Mouse (Mus musculus): ENCODE results near the gene Tmem138. TPM values are rescaled to one million over a fixed set of nuclear protein-coding genes. Genes with fewer than 3 reads are reported as not detected.
A peak's percentile ranks its signal among the peaks of the same experiment; 100 is the strongest.

The Tmem138 gene
- polyA plus RNA-seq (2012; fragmentation: generic; extraction: Trizol) = 16.0 TPM

- H3ac ChIP-seq (ENCODE audit: control insufficient read depth, insufficient read length) = peak within 1 kb of the TSS; percentile 23
- H3K27me3 ChIP-seq (ENCODE audit: control insufficient read depth, insufficient read depth, insufficient read length) = no peaks in the 10 kb centered on the region
- peaks cover 33% of the 10 kb centered on the region for H3K79me2 ChIP-seq (ENCODE audit: control insufficient read depth, insufficient read depth)
- H3K4me3 ChIP-seq = peak within 1 kb of the TSS; percentile 62
- H3K4me2 ChIP-seq (ENCODE audit: low read depth) = peak within 1 kb of the TSS; percentile 88
- peaks cover 25% of the 10 kb centered on the region for H3K36me3 ChIP-seq (ENCODE audit: control insufficient read depth, insufficient read depth)
- TF ChIP-seq POLR2A (IDR thresholded peaks at IDR 0.05; ENCODE audit: insufficient read length, low read depth) (peak; percentile 85), POLR2AphosphoS2 (IDR thresholded peaks at IDR 0.05; ENCODE audit: insufficient read length, low read depth) (peak; percentile 79), CEBPB (IDR thresholded peaks at IDR 0.05; ENCODE audit: insufficient read depth, poor library complexity, severe bottlenecking) (no peak)
Measured at GRCm38 (mm10) chr19:10576690-10577561, at the start of gene Tmem138, which contains the start of gene Cyb561a3. Gene Tmem138 (minus strand): TSS chr19:10577362. Gene Cyb561a3 (plus strand): TSS chr19:10577172.

- Histone ChIP-seq H3K36me3 (ENCODE audit: control insufficient read depth, insufficient read depth) (peaks cover 50% of the 10 kb centered on the region), H3K4me3 (no peak overlapping the region), H3ac (ENCODE audit: control insufficient read depth, insufficient read length) (no peak overlapping the region), H3K27me3 (ENCODE audit: control insufficient read depth, insufficient read depth, insufficient read length) (no peaks in the 10 kb centered on the region), H3K79me2 (ENCODE audit: control insufficient read depth, insufficient read depth) (peaks cover 70% of the 10 kb centered on the region), H3K4me2 (ENCODE audit: low read depth) (peak overlapping the region; percentile 89)
- TF ChIP-seq MAX (IDR thresholded peaks at IDR 0.05; ENCODE audit: low read depth) (no peak), E2F4 (IDR thresholded peaks at IDR 0.05; ENCODE audit: insufficient read depth) (no peak), SRF (IDR thresholded peaks at IDR 0.05; ENCODE audit: control insufficient read depth, insufficient read length, low read depth) (no peak), MYOG (IDR thresholded peaks at IDR 0.05; ENCODE audit: control insufficient read depth in 1 of 3, insufficient read depth in 1 of 3, insufficient read length in 2 of 3, low read depth in 2 of 3) (peak in 2 of 3 experiments; percentile 41 to 80), CEBPB (IDR thresholded peaks at IDR 0.05; ENCODE audit: insufficient read depth, poor library complexity, severe bottlenecking) (no peak), TCF3 (IDR thresholded peaks at IDR 0.05; ENCODE audit: insufficient read length, low read depth) (no peak), TCF12 (IDR thresholded peaks at IDR 0.05; ENCODE audit: insufficient read depth, poor library complexity, severe bottlenecking) (peak; percentile 63), MYOD1 (IDR thresholded peaks at IDR 0.05; ENCODE audit: control insufficient read depth in 1 of 3, insufficient read length in 2 of 3, low read depth in 2 of 3) (peak; percentile 50 to 64 (median 60))
Measured at GRCm38 (mm10) chr19:10608573-10609240, 31.5 kb upstream of the Tmem138 start.

DNA sequence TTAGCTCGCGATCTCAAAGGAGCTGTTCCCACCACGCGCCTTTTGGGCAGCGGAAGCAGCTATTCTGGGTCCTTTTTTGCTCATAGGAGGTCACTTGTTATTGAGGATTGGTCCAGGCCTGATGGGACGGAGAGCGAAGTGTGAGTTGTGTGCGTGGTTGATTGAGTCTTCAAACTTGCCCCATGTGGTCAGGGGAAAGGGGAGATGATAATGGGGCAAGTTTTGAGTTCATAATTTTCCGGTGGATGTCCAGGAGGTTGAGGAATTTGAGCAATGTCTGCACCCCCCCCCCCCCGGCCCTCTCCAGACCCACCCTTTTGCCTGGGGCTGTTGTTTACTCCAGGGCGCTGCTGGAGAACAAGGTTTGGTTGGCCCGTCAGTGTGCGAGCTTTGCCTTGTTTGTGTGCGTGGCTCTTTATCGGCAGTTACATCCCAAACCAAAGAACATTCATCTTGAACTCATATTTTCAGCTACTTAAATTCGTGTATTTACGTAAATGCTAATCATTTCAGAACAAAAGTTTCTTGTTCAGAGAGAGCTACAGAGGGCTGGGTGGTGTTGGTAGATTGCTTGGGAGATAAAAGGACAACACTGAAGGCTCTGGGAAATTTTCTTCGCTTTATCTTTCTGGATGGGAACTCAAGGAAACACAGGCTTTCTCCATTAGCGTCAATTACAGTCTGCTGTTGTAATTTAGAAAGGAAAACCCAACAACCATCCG is 28.9 kb upstream of the Tmem138 start:
- Histone ChIP-seq H3K27me3 (ENCODE audit: control insufficient read depth, insufficient read depth, insufficient read length) (no peaks in the 10 kb centered on the region), H3ac (ENCODE audit: control insufficient read depth, insufficient read length) (peak overlapping the region; percentile 71), H3K4me3 (peak overlapping the region; percentile 87), H3K4me2 (ENCODE audit: low read depth) (peak overlapping the region; percentile 89), H3K79me2 (ENCODE audit: control insufficient read depth, insufficient read depth) (peaks cover 55% of the 10 kb centered on the region), H3K36me3 (ENCODE audit: control insufficient read depth, insufficient read depth) (peaks cover 24% of the 10 kb centered on the region)
- TF ChIP-seq CEBPB (IDR thresholded peaks at IDR 0.05; ENCODE audit: insufficient read depth, poor library complexity, severe bottlenecking) (no peak), MAX (IDR thresholded peaks at IDR 0.05; ENCODE audit: low read depth) (no peak), POLR2A (IDR thresholded peaks at IDR 0.05; ENCODE audit: insufficient read length, low read depth) (peak; percentile 29)

DNA sequence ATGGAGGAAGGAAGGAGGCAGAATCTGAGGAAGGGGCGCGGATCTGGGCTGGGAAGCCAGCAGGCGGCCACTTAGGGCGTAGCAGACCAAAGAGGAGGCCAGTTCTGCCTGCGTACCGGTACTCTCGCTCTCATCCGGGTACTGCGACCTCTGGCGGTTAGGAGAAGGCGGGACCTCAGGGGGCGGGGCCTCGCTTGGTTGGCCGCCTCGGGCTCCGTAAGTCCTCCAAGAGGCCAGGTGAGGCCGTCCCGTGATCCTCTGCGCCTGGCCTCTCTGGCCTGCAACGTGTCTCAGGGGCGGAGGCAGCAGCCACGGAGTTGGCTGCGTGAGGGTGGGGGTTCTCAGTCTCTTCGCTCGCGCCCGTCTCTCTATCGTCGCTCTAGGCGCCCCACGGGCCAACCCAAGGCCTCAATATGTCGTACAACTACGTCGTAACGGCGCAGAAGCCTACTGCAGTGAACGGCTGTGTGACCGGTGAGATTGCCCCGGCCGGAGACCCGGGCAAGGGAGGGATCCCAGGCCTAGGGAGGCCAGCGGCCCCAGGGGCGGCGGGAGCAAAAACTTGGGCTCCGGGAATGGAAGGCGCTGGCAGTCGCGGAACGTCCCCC is 28.2 kb upstream of the Tmem138 start, which contains the start of the genes Ddb1 and Tkfc:
Gene Ddb1, plus strand, starts transcription at position 35 of the 608 bp plus-strand sequence.
Gene Tkfc, minus strand, starts transcription at position 362 of the 608 bp plus-strand sequence.
- Histone ChIP-seq H3K4me3 (peak within 1 kb of the TSS; percentile 87), H3K4me2 (ENCODE audit: low read depth) (peak within 1 kb of the TSS; percentile 92), H3ac (ENCODE audit: control insufficient read depth, insufficient read length) (peak within 1 kb of the TSS; percentile 71), H3K79me2 (ENCODE audit: control insufficient read depth, insufficient read depth) (peaks cover 50% of the 10 kb centered on the region), H3K36me3 (ENCODE audit: control insufficient read depth, insufficient read depth) (peaks cover 17% of the 10 kb centered on the region), H3K27me3 (ENCODE audit: control insufficient read depth, insufficient read depth, insufficient read length) (no peaks in the 10 kb centered on the region)
- TF ChIP-seq TCF12 (IDR thresholded peaks at IDR 0.05; ENCODE audit: insufficient read depth, poor library complexity, severe bottlenecking) (no peak), MYOG (IDR thresholded peaks at IDR 0.05; ENCODE audit: control insufficient read depth in 1 of 3, insufficient read depth in 1 of 3, insufficient read length in 2 of 3, low read depth in 2 of 3) (peak in 2 of 3 experiments; percentile 55 to 79), MYOD1 (IDR thresholded peaks at IDR 0.05; ENCODE audit: control insufficient read depth in 1 of 3, insufficient read length in 2 of 3, low read depth in 2 of 3) (peak in 2 of 3 experiments; percentile 50 to 65), POLR2AphosphoS2 (IDR thresholded peaks at IDR 0.05; ENCODE audit: insufficient read length, low read depth) (peak; percentile 98), USF1 (IDR thresholded peaks at IDR 0.05; ENCODE audit: low read depth) (peak; percentile 37), SRF (IDR thresholded peaks at IDR 0.05; ENCODE audit: control insufficient read depth, insufficient read length, low read depth) (peak; percentile 72), E2F4 (IDR thresholded peaks at IDR 0.05; ENCODE audit: insufficient read depth) (no peak), POLR2A (IDR thresholded peaks at IDR 0.05; ENCODE audit: insufficient read length, low read depth) (peak; percentile 96)
